Mouse (Mus musculus) midbrain, embryonic 11.5 days (tissue): ENCODE measurements around the gene Dnajc1. TPM values are rescaled to one million over a fixed set of nuclear protein-coding genes. Genes with fewer than 3 reads are reported as not detected.

ENCODE experiments used
- ATAC-seq: fragments of 200-750 bp; cut with Nextera tagmentation; 2 replicates; pipeline ENCODE4 v1.8.0; 2017; ENCODE audit warnings: moderate TSS enrichment, moderate library complexity; ENCODE audit not compliant: low FRiP score
- DNase-seq: peaks from one replicate; pipeline ENCODE4 v3.0.0; 2015; ENCODE audit warnings: low spot score; ENCODE audit errors: missing footprints
- H3K27ac ChIP-seq: fragments of 300-500 bp; sonication (generic); 2 replicates; pipeline ENCODE4 v1.5.1; 2014; ENCODE audit warnings: low read depth, low read length
- H3K27me3 ChIP-seq: fragments of 300-500 bp; sonication (generic); 2 replicates; pipeline ENCODE4 v1.6.1; 2014; ENCODE audit warnings: mild to moderate bottlenecking, low read length, moderate library complexity, mixed read lengths; ENCODE audit not compliant: control insufficient read depth, insufficient read depth
- H3K36me3 ChIP-seq: fragments of 300-500 bp; sonication (generic); 2 replicates; pipeline ENCODE4 v1.6.1; 2014; ENCODE audit warnings: mild to moderate bottlenecking, low read length, moderate library complexity, mixed read lengths; ENCODE audit not compliant: control insufficient read depth, insufficient read depth
- H3K4me1 ChIP-seq: fragments of 300-500 bp; sonication (generic); 2 replicates; pipeline ENCODE4 v1.6.1; 2014; ENCODE audit warnings: low read length; ENCODE audit not compliant: control insufficient read depth, insufficient read depth
- H3K4me2 ChIP-seq: fragments of 300-500 bp; sonication (generic); 2 replicates; pipeline ENCODE4 v1.6.1; 2014; ENCODE audit warnings: mild to moderate bottlenecking, moderate library complexity
- H3K4me3 ChIP-seq: fragments of 300-500 bp; sonication (generic); 2 replicates; pipeline ENCODE4 v1.5.1; 2014; ENCODE audit warnings: low read depth, low read length
- H3K9ac ChIP-seq: fragments of 300-500 bp; sonication (generic); 2 replicates; pipeline ENCODE4 v1.6.1; 2014; ENCODE audit warnings: low read length
- H3K9me3 ChIP-seq: fragments of 300-500 bp; sonication (generic); 2 replicates; pipeline ENCODE4 v1.6.1; 2016; ENCODE audit warnings: low read length; ENCODE audit not compliant: control insufficient read depth
- WGBS: fragments of 180-500 bp; shearing (Covaris S2); extraction: QIAGEN DNeasy Blood & Tissue Kit; methylation state at CpG from one replicate; pipeline ENCODE4 v1.1.7; 2014; 5-methylcytosine and 5-hydroxymethylcytosine counted together
- polyA plus RNA-seq: library from polyadenylated mRNA; unstranded; fragments of >200 nt; fragmentation: Nextera tagmentation; extraction: Ambion mirVana; gene quantifications from 2 replicates; pipeline ENCODE4 v1.2.1, GENCODE M21; 2014

Gene Dnajc1
- polyA plus RNA-seq, 1 experiment from 2014 or later = 26.4 TPM

DNA sequence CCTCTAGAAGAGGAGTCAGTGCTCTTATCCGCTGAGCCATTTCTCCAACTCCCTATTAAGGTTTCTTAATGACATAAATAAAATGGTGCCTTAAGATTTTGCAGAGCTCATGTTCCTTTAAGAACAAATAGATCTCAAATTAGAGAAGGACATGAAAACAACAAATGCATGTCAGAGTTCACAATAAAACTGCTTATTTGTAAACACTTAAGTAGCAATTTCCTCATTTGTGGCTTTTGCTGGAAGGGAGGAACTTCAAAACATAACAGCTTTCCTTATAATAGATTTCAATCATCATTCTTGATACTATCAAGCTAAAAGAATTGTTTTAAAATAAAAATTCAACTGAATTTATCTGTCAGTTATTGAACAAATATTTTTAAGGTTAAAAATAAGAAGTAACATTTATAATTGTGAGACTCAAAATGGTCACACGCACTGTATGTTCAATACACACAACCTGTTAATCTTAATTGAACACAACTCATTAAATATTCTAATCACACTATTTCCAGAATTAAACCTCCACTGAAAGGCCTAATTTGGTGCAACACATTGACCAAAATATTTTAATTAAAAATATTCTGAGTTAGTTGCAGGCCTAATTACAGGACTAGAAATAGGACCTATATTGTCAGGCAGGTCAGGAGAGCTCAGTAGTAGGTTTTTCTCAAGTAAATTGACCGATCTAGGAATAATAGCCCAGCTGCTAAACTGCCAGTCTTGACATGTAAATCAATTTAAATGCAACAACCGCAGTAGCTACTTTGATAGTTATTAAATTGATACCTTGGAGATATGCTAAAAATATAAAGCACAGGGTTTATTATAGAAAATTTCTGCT is 82.1 kb downstream of the Dnajc1 start:
- no peaks in the 10 kb centered on the region for H3K27me3 ChIP-seq
- H3K4me1 ChIP-seq = no peaks in the 10 kb centered on the region
- H3K9ac ChIP-seq = no peak overlapping the region
- peak; percentile 68 for DNase-seq
- no peak overlapping the region for H3K4me3 ChIP-seq
- H3K9me3 ChIP-seq = no peaks in the 10 kb centered on the region
- ATAC-seq = no peak
- no peak overlapping the region for H3K27ac ChIP-seq
- no peaks in the 10 kb centered on the region for H3K36me3 ChIP-seq
- no peak overlapping the region for H3K4me2 ChIP-seq
- 76% methylated on average over 4 of the region's 4 CpGs for WGBS

DNA sequence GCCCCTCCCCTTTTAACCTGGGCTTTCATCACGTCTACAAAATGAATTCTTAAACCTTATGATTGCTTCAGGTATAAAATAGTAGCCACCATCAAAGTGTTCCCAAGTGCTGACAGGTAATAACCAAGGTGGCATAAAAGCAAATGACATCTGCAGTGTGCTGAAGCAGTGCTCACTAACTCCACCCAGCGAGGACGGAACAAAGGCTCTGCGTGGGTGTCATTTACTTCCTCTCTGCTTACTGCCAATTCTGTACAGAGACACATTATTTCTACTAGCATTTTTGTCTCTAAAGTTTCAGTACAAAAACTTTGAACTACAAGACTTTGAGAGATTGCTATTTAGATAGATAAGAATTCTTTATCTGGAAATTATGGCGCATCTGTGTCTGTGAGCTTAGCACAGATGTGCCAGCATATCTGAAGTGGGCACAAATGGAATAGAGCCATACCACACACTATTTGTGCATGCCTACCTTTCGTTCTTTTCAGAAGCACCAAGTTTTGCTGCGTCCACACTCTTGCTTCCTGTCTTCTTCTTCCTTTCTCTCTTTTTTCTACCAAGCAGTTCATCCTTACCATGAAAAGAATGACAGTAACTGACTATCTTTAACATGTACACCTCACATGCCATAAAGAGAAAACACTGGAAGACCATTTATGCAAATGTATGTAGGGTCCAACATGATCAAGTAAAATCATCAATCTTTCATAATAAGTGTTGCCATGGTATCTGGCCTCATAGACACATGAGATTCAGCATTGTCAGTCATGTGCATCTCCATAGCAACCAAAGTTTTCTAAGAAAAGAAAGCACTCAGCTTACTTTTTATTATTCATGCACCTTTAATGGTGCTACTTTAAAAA is 85.0 kb downstream of the Dnajc1 start:
- H3K27ac ChIP-seq = no peak overlapping the region
- H3K4me3 ChIP-seq = no peak overlapping the region
- H3K9ac ChIP-seq = no peak overlapping the region
- no peaks in the 10 kb centered on the region for H3K27me3 ChIP-seq
- no peak for ATAC-seq
- H3K4me1 ChIP-seq = no peaks in the 10 kb centered on the region
- no peaks in the 10 kb centered on the region for H3K9me3 ChIP-seq
- H3K4me2 ChIP-seq = no peak overlapping the region
- 89% methylated on average over 7 of the region's 7 CpGs for WGBS
- no peaks in the 10 kb centered on the region for H3K36me3 ChIP-seq
- DNase-seq = peak; percentile 80

DNA sequence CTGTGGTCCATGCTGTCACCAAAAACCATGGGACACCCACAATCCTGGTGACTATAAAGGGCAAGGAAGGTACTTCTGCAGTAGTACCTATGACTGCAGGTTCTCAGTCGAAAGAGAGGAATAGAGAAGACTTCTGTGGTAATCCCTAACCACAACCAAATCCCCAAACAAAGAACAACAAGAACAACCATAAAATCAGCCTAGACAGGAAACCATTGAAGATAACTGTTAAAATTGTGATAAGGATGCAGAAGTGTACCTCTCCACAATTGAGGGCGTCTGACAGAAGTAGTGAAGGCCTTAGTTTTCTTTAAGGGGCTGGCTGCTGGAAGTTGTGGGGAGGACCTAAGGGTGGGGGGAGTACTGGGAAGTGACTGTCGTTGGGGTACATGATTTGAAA is 91.7 kb downstream of the Dnajc1 start:
- ATAC-seq = no peak

DNA sequence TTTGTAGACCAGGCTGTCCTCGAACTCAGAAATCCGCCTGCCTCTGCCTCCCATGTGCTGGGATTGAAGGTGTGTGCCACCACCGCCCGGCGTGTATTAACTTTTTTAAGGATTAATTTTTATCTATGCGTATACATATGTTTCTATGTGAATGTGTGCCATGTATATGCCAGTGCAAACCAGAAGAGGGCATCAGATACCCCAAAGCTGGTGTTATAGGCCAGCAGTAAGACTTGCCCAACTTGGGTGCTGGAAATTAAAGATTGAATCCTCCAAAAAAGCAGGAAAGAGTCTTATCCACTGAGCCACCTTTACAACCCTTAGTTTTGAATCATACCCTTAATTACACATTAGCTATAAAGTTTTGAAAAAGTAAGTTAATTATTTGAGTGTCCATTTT is 107.5 kb downstream of the Dnajc1 start:
- no peak overlapping the region for H3K9ac ChIP-seq
- H3K36me3 ChIP-seq = no peaks in the 10 kb centered on the region
- ATAC-seq = no peak
- H3K4me2 ChIP-seq = no peak overlapping the region
- 92% methylated on average over 6 of the region's 6 CpGs for WGBS
- H3K27me3 ChIP-seq = no peaks in the 10 kb centered on the region
- DNase-seq = peak; percentile 39
- H3K4me1 ChIP-seq = no peaks in the 10 kb centered on the region
- H3K27ac ChIP-seq = no peak overlapping the region
- H3K9me3 ChIP-seq = no peaks in the 10 kb centered on the region
- no peak overlapping the region for H3K4me3 ChIP-seq

More for the DNA sequence above, 91.7 kb downstream of the Dnajc1 start:
- DNase-seq = peak; percentile 41
- Histone ChIP-seq H3K27ac (no peak overlapping the region), H3K4me3 (no peak overlapping the region), H3K9ac (no peak overlapping the region), H3K9me3 (no peaks in the 10 kb centered on the region), H3K4me1 (no peaks in the 10 kb centered on the region), H3K4me2 (no peak overlapping the region), H3K27me3 (no peaks in the 10 kb centered on the region), H3K36me3 (no peaks in the 10 kb centered on the region)
- 77% methylated on average over 3 of the region's 3 CpGs for WGBS

DNA sequence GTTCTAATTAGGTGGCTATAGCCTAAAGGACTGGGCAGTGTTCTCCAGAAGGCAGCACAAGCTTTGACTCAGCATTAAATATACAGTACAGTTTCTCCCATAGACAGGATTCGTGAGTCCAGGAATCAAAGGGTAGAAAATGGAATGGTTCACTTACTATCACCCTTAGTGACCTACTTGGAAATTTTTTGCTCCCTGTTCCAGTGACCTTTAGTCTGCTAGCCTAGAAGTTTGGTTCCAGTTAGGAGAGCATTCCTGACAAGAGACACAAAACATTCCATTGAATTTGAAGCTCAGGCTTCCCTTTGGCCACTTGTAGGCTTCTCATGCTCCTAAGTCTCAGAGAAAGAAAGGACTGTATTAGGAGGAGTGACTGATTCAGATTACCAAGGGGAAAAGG is 126.9 kb downstream of the Dnajc1 start:
- Histone ChIP-seq H3K36me3 (no peaks in the 10 kb centered on the region), H3K4me2 (no peak overlapping the region), H3K9ac (no peak overlapping the region), H3K27ac (no peak overlapping the region), H3K9me3 (no peaks in the 10 kb centered on the region), H3K4me3 (no peak overlapping the region), H3K4me1 (no peaks in the 10 kb centered on the region), H3K27me3 (no peaks in the 10 kb centered on the region)
- no peak for ATAC-seq
- WGBS = 88% methylated on average over 1 of the region's 1 CpGs
- DNase-seq = no peak

DNA sequence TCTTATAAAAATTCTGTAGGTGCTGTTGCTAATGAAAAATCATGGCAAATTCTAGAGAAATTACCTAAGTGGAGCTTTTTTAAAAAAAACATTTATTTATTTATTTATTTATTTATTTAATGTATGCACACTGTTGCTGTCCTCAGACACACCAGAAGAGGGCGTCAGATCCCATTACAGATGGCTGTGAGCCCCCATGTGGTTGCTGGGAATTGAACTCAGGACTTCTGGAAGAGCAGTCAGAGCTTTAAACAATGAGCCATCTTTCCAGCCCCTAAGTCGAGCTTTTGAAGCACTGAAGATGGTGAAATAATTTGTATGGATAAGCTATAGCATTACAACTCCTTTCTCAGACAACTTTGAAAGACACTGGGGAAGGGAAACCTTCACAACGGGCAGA is 128.1 kb downstream of the Dnajc1 start:
- H3K4me1 ChIP-seq = no peaks in the 10 kb centered on the region
- DNase-seq (no peak), ATAC-seq (no peak)
- no peak overlapping the region for H3K4me2 ChIP-seq
- WGBS = 83% methylated on average over 3 of the region's 3 CpGs
- no peak overlapping the region for H3K27ac ChIP-seq
- H3K9ac ChIP-seq = no peak overlapping the region
- no peaks in the 10 kb centered on the region for H3K36me3 ChIP-seq
- no peaks in the 10 kb centered on the region for H3K27me3 ChIP-seq
- no peak overlapping the region for H3K4me3 ChIP-seq
- no peaks in the 10 kb centered on the region for H3K9me3 ChIP-seq

DNA sequence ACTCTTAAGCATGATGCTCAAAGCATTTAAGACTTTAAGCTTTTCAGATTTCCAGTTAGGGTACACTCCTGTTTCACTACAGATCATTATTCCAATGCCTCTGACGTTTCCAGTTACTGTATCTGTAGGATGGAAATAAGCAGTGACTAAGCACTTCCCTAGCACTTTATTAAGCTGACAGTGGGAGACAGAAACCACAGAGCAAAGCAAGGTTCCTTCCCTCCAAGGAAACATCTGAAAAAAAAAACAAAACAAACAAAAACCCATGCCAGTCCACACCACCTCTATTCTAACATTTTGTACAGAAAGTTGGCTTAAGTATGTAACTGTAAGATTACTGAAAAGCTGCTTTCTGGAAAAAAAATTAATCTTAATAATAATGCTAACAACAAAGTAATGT is 130.3 kb downstream of the Dnajc1 start:
- Histone ChIP-seq H3K27ac (no peak overlapping the region), H3K4me1 (no peaks in the 10 kb centered on the region), H3K9me3 (no peaks in the 10 kb centered on the region), H3K4me2 (no peak overlapping the region), H3K36me3 (no peaks in the 10 kb centered on the region), H3K9ac (no peak overlapping the region), H3K4me3 (no peak overlapping the region), H3K27me3 (no peaks in the 10 kb centered on the region)
- ATAC-seq (no peak), DNase-seq (no peak)
- 50% methylated on average over 1 of the region's 1 CpGs for WGBS

GRCm38 (mm10) chr2:18249224-18249623 is 143.4 kb downstream of the Dnajc1 start:
- H3K4me3 ChIP-seq = no peak overlapping the region
- no peak overlapping the region for H3K27ac ChIP-seq
- H3K4me2 ChIP-seq = no peak overlapping the region
- H3K4me1 ChIP-seq = no peaks in the 10 kb centered on the region
- H3K9ac ChIP-seq = no peak overlapping the region
- peak; percentile 79 for DNase-seq
- no peak for ATAC-seq
- no peaks in the 10 kb centered on the region for H3K27me3 ChIP-seq
- no peaks in the 10 kb centered on the region for H3K9me3 ChIP-seq
- H3K36me3 ChIP-seq = no peaks in the 10 kb centered on the region
- 87% methylated on average over 3 of the region's 3 CpGs for WGBS

GRCm38 (mm10) chr2:18235524-18235923 is 157.1 kb downstream of the Dnajc1 start:
- 97% methylated on average over 5 of the region's 5 CpGs for WGBS
- H3K27ac ChIP-seq = no peak overlapping the region
- H3K27me3 ChIP-seq = no peaks in the 10 kb centered on the region
- H3K9ac ChIP-seq = no peak overlapping the region
- no peaks in the 10 kb centered on the region for H3K9me3 ChIP-seq
- no peak overlapping the region for H3K4me3 ChIP-seq
- no peaks in the 10 kb centered on the region for H3K36me3 ChIP-seq
- peaks cover 15% of the 10 kb centered on the region for H3K4me1 ChIP-seq
- ATAC-seq = no peak
- DNase-seq = no peak
- no peak overlapping the region for H3K4me2 ChIP-seq
